Mouse (Mus musculus) heart, embryonic 15.5 days (tissue): ENCODE measurements at regions not wholly inside any gene's neighbourhood (a gene's known extent, or its start where the extent isn't known, plus 50 kb on each side); places are given as distances from the start of the nearest gene placed in this dataset.

Experiments used
- ATAC-seq: fragments of 200-750 bp; cut with Nextera tagmentation; replicated peaks from 2 replicates; pipeline ENCODE4 v1.8.0; 2017; ENCODE audit warnings: low read depth, moderate TSS enrichment; ENCODE audit not compliant: insufficient number of reproducible peaks, insufficient read depth, low FRiP score
- H3K27ac ChIP-seq: fragments of 300-500 bp; sonication (generic); 2 replicates; pipeline ENCODE4 v1.5.1; 2015; ENCODE audit warnings: mild to moderate bottlenecking, inconsistent platforms
- H3K27me3 ChIP-seq: fragments of 300-500 bp; sonication (generic); 2 replicates; pipeline ENCODE4 v1.6.1; 2015; ENCODE audit warnings: inconsistent platforms
- H3K36me3 ChIP-seq: fragments of 300-500 bp; sonication (generic); 2 replicates; pipeline ENCODE4 v1.6.1; 2015; ENCODE audit warnings: mild to moderate bottlenecking, inconsistent platforms
- H3K4me1 ChIP-seq: fragments of 300-500 bp; sonication (generic); replicated peaks from 2 replicates; pipeline ENCODE4 v1.6.1; 2015; ENCODE audit warnings: inconsistent platforms
- H3K4me2 ChIP-seq: fragments of 300-500 bp; sonication (generic); 2 replicates; pipeline ENCODE4 v1.6.1; 2015; ENCODE audit warnings: inconsistent platforms, mild to moderate bottlenecking, moderate library complexity
- H3K4me3 ChIP-seq: fragments of 300-500 bp; sonication (generic); 2 replicates; pipeline ENCODE4 v1.5.1; 2015; ENCODE audit warnings: mild to moderate bottlenecking, inconsistent platforms
- H3K9ac ChIP-seq: fragments of 300-500 bp; sonication (generic); 2 replicates; pipeline ENCODE4 v1.6.1; 2015; ENCODE audit warnings: mild to moderate bottlenecking, inconsistent platforms
- H3K9me3 ChIP-seq: fragments of 300-500 bp; sonication (generic); replicated peaks from 2 replicates; pipeline ENCODE4 v1.6.1; 2016; ENCODE audit warnings: inconsistent platforms
- WGBS: fragments of 180-500 bp; shearing (Covaris S2); methylation state at CpG from one replicate; pipeline ENCODE4 v1.1.7; 2015; ENCODE audit warnings: mixed read lengths; 5-methylcytosine and 5-hydroxymethylcytosine counted together

- no peaks in the 10 kb centered on the region for H3K27me3 ChIP-seq
- H3K36me3 ChIP-seq, result no peaks in the 10 kb centered on the region
- no peak overlapping the region for H3K27ac ChIP-seq
- H3K4me2 ChIP-seq, result no peak overlapping the region; the same call in 1 of the 2 replicates
- WGBS, result 44% methylated on average over 17 of the region's 17 CpGs
- no peaks in the 10 kb centered on the region for H3K9me3 ChIP-seq
- no peak for ATAC-seq
- no peak overlapping the region for H3K4me3 ChIP-seq
- H3K4me1 ChIP-seq, result no peaks in the 10 kb centered on the region
- no peak overlapping the region for H3K9ac ChIP-seq
These were observed 144.0 kb upstream of the Adamts3 start for GRCm38 (mm10) chr5:90026835-90027753.

DNA sequence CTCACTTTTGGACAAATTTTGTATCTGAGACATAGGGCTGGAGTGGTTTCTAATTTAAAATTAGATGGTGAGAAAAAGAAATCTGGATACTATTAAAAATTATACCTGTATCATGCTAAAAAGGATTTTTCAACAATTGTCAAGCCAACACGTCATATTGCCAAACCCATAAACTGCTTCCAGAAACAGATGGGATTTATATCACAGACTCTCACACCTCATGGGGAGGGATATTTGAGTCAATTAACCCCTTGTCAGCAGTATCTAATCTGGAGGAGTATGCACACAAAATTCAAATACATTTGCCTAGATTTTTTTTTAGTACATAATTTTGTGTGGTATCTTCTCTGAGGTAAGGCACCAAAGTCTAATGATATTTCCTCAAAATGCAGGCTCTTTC is 138.3 kb upstream of the Adamts3 start:
- Histone ChIP-seq H3K4me2 (no peak overlapping the region), H3K27me3 (no peaks in the 10 kb centered on the region), H3K9me3 (no peaks in the 10 kb centered on the region), H3K4me3 (no peak overlapping the region), H3K27ac (no peak overlapping the region), H3K9ac (no peak overlapping the region), H3K36me3 (no peaks in the 10 kb centered on the region), H3K4me1 (no peaks in the 10 kb centered on the region)
- ATAC-seq, result no peak
- 77% methylated on average over 1 of the region's 1 CpGs for WGBS

DNA sequence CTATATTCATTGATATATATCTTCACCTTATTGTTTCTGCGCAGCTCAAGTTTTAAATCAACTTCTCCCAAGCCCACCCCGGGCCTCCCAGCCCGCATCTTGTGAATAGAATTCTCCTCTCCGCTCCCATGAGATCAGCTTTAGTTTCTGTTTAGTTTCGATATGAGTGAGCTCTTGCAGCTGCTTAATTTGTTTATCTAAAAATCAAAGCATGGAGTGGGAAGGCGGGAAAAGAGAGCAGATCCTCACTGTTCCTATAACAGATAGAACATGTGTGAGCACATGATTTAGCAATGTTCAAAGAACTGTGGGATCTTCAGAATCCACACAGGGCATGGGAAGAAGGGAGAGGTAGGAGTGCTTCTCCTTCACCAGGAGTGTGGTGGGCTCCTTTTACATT is 117.6 kb upstream of the Adamts3 start:
- WGBS, result 73% methylated on average over 6 of the region's 6 CpGs
- Histone ChIP-seq H3K36me3 (no peaks in the 10 kb centered on the region), H3K27ac (no peak overlapping the region), H3K4me2 (no peak overlapping the region), H3K9ac (no peak overlapping the region), H3K9me3 (no peaks in the 10 kb centered on the region), H3K27me3 (no peaks in the 10 kb centered on the region), H3K4me1 (no peaks in the 10 kb centered on the region), H3K4me3 (no peak overlapping the region)
- no peak for ATAC-seq

GRCm38 (mm10) chr5:89991568-89991967 is 108.4 kb upstream of the Adamts3 start:
- 56% methylated on average over 2 of the region's 2 CpGs for WGBS

DNA sequence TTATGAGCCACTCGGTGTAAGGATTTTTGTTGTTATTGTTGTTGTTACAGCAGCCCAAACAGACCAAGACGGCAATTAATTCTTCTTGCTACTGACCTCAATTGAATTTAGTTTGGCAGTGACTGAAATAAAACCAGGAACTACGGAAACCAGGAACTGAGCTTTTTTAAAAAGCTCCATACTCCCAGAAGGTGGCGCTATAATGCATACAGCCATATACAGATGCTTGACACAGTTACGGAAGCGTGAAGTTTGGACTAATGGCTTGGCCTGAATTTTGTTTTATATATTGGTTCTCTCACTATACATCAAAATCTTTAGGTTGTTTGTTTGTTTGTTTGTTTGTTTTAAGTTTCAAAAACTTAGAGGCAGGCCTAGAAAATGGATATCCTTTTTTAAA is 98.5 kb upstream of the Adamts3 start:
- Histone ChIP-seq H3K27me3 (no peaks in the 10 kb centered on the region), H3K9ac (no peak overlapping the region), H3K36me3 (no peaks in the 10 kb centered on the region), H3K4me1 (0 out of 2 replicates have a peak, but pooled peaks cover 3% of the 10 kb centered on the region), H3K9me3 (no peaks in the 10 kb centered on the region), H3K27ac (no peak overlapping the region), H3K4me3 (no peak overlapping the region), H3K4me2 (no peak overlapping the region)
- 50% methylated on average over 6 of the region's 6 CpGs for WGBS
- ATAC-seq, result no peak

More at GRCm38 (mm10) chr5:89991568-89991967, 108.4 kb upstream of the Adamts3 start:
- Histone ChIP-seq H3K27me3 (no peaks in the 10 kb centered on the region), H3K9ac (no peak overlapping the region), H3K27ac (no peak overlapping the region), H3K4me3 (no peak overlapping the region), H3K4me2 (no peak overlapping the region), H3K36me3 (no peaks in the 10 kb centered on the region), H3K9me3 (no peaks in the 10 kb centered on the region), H3K4me1 (no peaks in the 10 kb centered on the region)
- ATAC-seq, result no peak

GRCm38 (mm10) chr5:89980204-89980603 is 97.1 kb upstream of the Adamts3 start:
- Histone ChIP-seq H3K9me3 (no peaks in the 10 kb centered on the region), H3K27me3 (no peaks in the 10 kb centered on the region), H3K4me1 (0 out of 2 replicates have a peak, but pooled peaks cover 3% of the 10 kb centered on the region), H3K9ac (no peak overlapping the region), H3K4me3 (no peak overlapping the region), H3K36me3 (no peaks in the 10 kb centered on the region), H3K27ac (no peak overlapping the region), H3K4me2 (no peak overlapping the region)
- 81% methylated on average over 3 of the region's 3 CpGs for WGBS
- no peak for ATAC-seq

- no peak overlapping the region for H3K4me3 ChIP-seq
- no peaks in the 10 kb centered on the region; the same call in 1 of the 2 replicates for H3K9me3 ChIP-seq
- H3K4me1 ChIP-seq, result no peaks in the 10 kb centered on the region
- no peak overlapping the region for H3K9ac ChIP-seq
- ATAC-seq, result no peak
- H3K27me3 ChIP-seq, result no peaks in the 10 kb centered on the region
- no peak overlapping the region for H3K4me2 ChIP-seq
- no peaks in the 10 kb centered on the region for H3K36me3 ChIP-seq
- 79% methylated on average over 11 of the region's 11 CpGs for WGBS
- no peak overlapping the region for H3K27ac ChIP-seq
These were observed 69.5 kb upstream of the Adamts3 start for GRCm38 (mm10) chr5:89952611-89953010.

DNA sequence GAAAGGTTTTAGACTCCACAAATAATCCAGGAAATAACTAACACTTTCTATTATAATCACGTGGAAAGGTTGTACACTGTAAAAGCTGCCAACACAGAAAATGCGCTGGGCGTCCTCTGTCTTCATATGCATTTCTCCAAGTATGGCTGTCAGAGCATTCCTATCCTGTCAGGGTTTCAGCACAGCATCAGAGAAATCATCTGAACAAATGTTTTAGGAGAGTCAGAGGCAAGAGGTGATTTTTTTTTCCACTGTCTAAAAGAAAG is 62.5 kb upstream of the Adamts3 start:
- no peak for ATAC-seq
- Histone ChIP-seq H3K4me1 (no peaks in the 10 kb centered on the region), H3K4me2 (no peak overlapping the region), H3K4me3 (no peak overlapping the region), H3K27ac (no peak overlapping the region), H3K9ac (no peak overlapping the region), H3K9me3 (no peaks in the 10 kb centered on the region; the same call in 1 of the 2 replicates), H3K27me3 (no peaks in the 10 kb centered on the region), H3K36me3 (no peaks in the 10 kb centered on the region)
- 83% methylated on average over 3 of the region's 3 CpGs for WGBS

GRCm38 (mm10) chr5:89944855-89945659 is 61.9 kb upstream of the Adamts3 start:
- H3K27me3 ChIP-seq, result no peaks in the 10 kb centered on the region
- no peak for ATAC-seq
- H3K9ac ChIP-seq, result no peak overlapping the region
- H3K4me1 ChIP-seq, result no peaks in the 10 kb centered on the region
- 69% methylated on average over 5 of the region's 5 CpGs for WGBS
- no peaks in the 10 kb centered on the region; the same call in 1 of the 2 replicates for H3K9me3 ChIP-seq
- H3K27ac ChIP-seq, result no peak overlapping the region
- no peak overlapping the region for H3K4me3 ChIP-seq
- no peaks in the 10 kb centered on the region for H3K36me3 ChIP-seq
- no peak overlapping the region for H3K4me2 ChIP-seq

DNA sequence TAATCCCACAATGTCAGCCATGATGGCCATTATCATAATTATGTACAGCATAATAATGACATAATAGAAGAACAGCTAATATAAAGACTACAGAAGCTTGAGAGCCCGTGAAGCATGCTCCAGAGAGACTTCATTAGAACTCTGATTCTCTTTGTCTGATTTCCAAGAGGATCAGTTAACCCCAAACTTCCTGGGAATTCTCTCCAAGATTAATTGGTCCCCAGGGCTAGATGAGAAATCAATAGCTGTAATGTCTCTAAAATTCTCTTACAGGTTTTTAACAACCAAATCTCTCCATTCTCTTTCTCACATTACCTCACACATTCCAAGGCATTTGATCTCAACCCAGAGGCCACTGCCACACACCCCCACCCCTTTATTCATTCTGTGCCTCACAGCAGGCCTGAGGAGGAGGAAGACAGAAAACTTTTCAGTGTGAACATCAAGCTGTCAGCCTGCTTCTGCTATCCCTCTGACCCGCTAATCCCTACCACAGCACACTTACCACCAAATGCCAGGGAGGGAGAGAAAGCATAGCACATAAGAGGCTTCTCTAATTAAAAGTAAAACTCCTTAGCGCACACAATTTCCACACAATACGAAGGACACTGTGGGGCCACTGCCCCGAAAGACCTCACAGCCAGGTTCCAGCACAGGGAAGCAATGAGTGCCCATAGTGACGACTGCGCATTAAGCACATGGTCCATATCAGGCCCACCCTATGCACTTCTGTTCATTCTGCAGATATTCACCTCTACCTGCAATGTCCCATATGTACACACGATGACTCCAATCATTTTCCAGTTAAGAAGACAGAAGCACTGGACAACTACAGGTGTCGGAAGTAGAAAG is 60.4 kb upstream of the Adamts3 start:
- H3K27ac ChIP-seq, result no peak overlapping the region
- no peaks in the 10 kb centered on the region for H3K27me3 ChIP-seq
- H3K36me3 ChIP-seq, result no peaks in the 10 kb centered on the region
- ATAC-seq, result no peak
- WGBS, result 75% methylated on average over 9 of the region's 9 CpGs
- H3K4me2 ChIP-seq, result no peak overlapping the region
- H3K4me1 ChIP-seq, result no peaks in the 10 kb centered on the region
- H3K9me3 ChIP-seq, result no peaks in the 10 kb centered on the region; the same call in none of the 2 replicates
- H3K4me3 ChIP-seq, result no peak overlapping the region
- no peak overlapping the region for H3K9ac ChIP-seq

- Histone ChIP-seq H3K9me3 (no peaks in the 10 kb centered on the region; the same call in 1 of the 2 replicates), H3K4me3 (no peak overlapping the region), H3K36me3 (no peaks in the 10 kb centered on the region), H3K9ac (no peak overlapping the region), H3K4me2 (no peak overlapping the region), H3K4me1 (no peaks in the 10 kb centered on the region), H3K27me3 (no peaks in the 10 kb centered on the region), H3K27ac (no peak overlapping the region; the same call in 1 of the 2 replicates)
- ATAC-seq, result no peak
- WGBS, result 22% methylated on average over 4 of the region's 4 CpGs
These were observed 59.1 kb upstream of the Adamts3 start for GRCm38 (mm10) chr5:89942244-89942643.
